Mouse (Mus musculus): ENCODE measurements around the gene Otop1.

GRCm38 (mm10) chr5:38259455-38260106 lies 16.2 kb upstream of the Otop1 start:
- TF ChIP-seq POLR2A (IDR thresholded peaks at IDR 0.05; ENCODE audit: low read depth, low read length) = no peak
- TF ChIP-seq CTCF (IDR thresholded peaks at IDR 0.05; ENCODE audit: extremely low read depth, insufficient read length, insufficient replicate concordance, low read depth, low read length) = no peak

Measured in small intestine, adult 2 months (tissue).